Mouse (Mus musculus) neural tube, embryonic 13.5 days (tissue): ENCODE data around the gene Tmco1. TPM values are rescaled to one million over a fixed set of nuclear protein-coding genes. Genes with fewer than 3 reads are reported as not detected.

Experiments used
- ATAC-seq: fragments of 200-750 bp; cut with Nextera tagmentation; 2 replicates; pipeline ENCODE4 v1.8.0; 2017; ENCODE audit warnings: low read depth, mild to moderate bottlenecking, moderate TSS enrichment, moderate library complexity
- H3K27ac ChIP-seq: fragments of 300-500 bp; sonication (generic); replicated peaks from 2 replicates; pipeline ENCODE4 v1.5.1; 2015; ENCODE audit warnings: moderate library complexity, mild to moderate bottlenecking, inconsistent platforms
- H3K27me3 ChIP-seq: fragments of 300-500 bp; sonication (generic); 2 replicates; pipeline ENCODE4 v1.6.1; 2015; ENCODE audit warnings: mild to moderate bottlenecking, inconsistent platforms
- H3K36me3 ChIP-seq: fragments of 300-500 bp; sonication (generic); 2 replicates; pipeline ENCODE4 v1.6.1; 2015; ENCODE audit warnings: mild to moderate bottlenecking, inconsistent platforms
- H3K4me1 ChIP-seq: fragments of 300-500 bp; sonication (generic); replicated peaks from 2 replicates; pipeline ENCODE4 v1.6.1; 2015; ENCODE audit warnings: inconsistent platforms
- H3K4me2 ChIP-seq: fragments of 300-500 bp; sonication (generic); 2 replicates; pipeline ENCODE4 v1.6.1; 2015; ENCODE audit warnings: inconsistent platforms, mild to moderate bottlenecking, moderate library complexity
- H3K4me3 ChIP-seq: fragments of 300-500 bp; sonication (generic); 2 replicates; pipeline ENCODE4 v1.5.1; 2015; ENCODE audit warnings: mild to moderate bottlenecking, inconsistent platforms
- H3K9ac ChIP-seq: fragments of 300-500 bp; sonication (generic); 2 replicates; pipeline ENCODE4 v1.6.1; 2015; ENCODE audit warnings: moderate library complexity, mild to moderate bottlenecking, inconsistent platforms
- H3K9me3 ChIP-seq: fragments of 300-500 bp; sonication (generic); 2 replicates; pipeline ENCODE4 v1.6.1; 2016; ENCODE audit warnings: inconsistent platforms
- WGBS: fragments of 180-500 bp; shearing (Covaris S2); methylation state at CpG from one replicate; pipeline ENCODE4 v1.1.7; 2015; 5-methylcytosine and 5-hydroxymethylcytosine counted together
- polyA plus RNA-seq: library from polyadenylated mRNA; unstranded; fragments of >200 nt; fragmentation: Nextera tagmentation; extraction: Ambion mirVana; gene quantifications from 2 replicates; pipeline ENCODE4 v1.2.1, GENCODE M21; 2015

The Tmco1 gene
- polyA plus RNA-seq, 1 experiment from 2014 or later, result 81.1 TPM

- H3K27ac ChIP-seq, result no peak overlapping the region
- WGBS, result 69% methylated on average over 5 of the region's 5 CpGs
- ATAC-seq, result no peak
- H3K9me3 ChIP-seq, result no peaks in the 10 kb centered on the region
- no peaks in the 10 kb centered on the region for H3K27me3 ChIP-seq
- no peak overlapping the region for H3K4me3 ChIP-seq
- no peak overlapping the region for H3K4me2 ChIP-seq
- H3K4me1 ChIP-seq, result peaks cover 16% of the 10 kb centered on the region
- H3K36me3 ChIP-seq, result no peaks in the 10 kb centered on the region; the same call in 1 of the 2 replicates
- no peak overlapping the region for H3K9ac ChIP-seq
Observed at GRCm38 (mm10) chr1:167306451-167307240, 1.5 kb upstream of the Tmco1 start.

GRCm38 (mm10) chr1:167307674-167308073 is 504 bp upstream of the Tmco1 start:
- peak overlapping the region; percentile 68 for H3K4me3 ChIP-seq
- ATAC-seq, result no peak
- H3K27ac ChIP-seq, result peak overlapping the region; percentile 92; the same call in 1 of the 2 replicates
- H3K36me3 ChIP-seq, result peaks cover 9% of the 10 kb centered on the region
- H3K27me3 ChIP-seq, result no peaks in the 10 kb centered on the region
- H3K9me3 ChIP-seq, result no peaks in the 10 kb centered on the region
- H3K9ac ChIP-seq, result peak overlapping the region; percentile 91
- peak overlapping the region; percentile 78 for H3K4me2 ChIP-seq
- 61% methylated on average over 11 of the region's 11 CpGs for WGBS
- peaks cover 16% of the 10 kb centered on the region for H3K4me1 ChIP-seq

- ATAC-seq, result no peak
- no peaks in the 10 kb centered on the region for H3K27me3 ChIP-seq
- peaks cover 31% of the 10 kb centered on the region for H3K36me3 ChIP-seq
- H3K4me1 ChIP-seq, result peaks cover 16% of the 10 kb centered on the region
- no peaks in the 10 kb centered on the region for H3K9me3 ChIP-seq
- no peak overlapping the region for H3K9ac ChIP-seq
- H3K27ac ChIP-seq, result no peak overlapping the region
- no peak overlapping the region for H3K4me3 ChIP-seq
- no peak overlapping the region for H3K4me2 ChIP-seq
Observed at GRCm38 (mm10) chr1:167312367-167312766, 4.2 kb downstream of the Tmco1 start.

- peaks cover 13% of the 10 kb centered on the region for H3K4me1 ChIP-seq
- H3K4me2 ChIP-seq, result no peak overlapping the region
- no peaks in the 10 kb centered on the region for H3K9me3 ChIP-seq
- WGBS, result 88% methylated on average over 4 of the region's 4 CpGs
- H3K36me3 ChIP-seq, result peaks cover 37% of the 10 kb centered on the region
- no peak overlapping the region for H3K9ac ChIP-seq
- no peaks in the 10 kb centered on the region for H3K27me3 ChIP-seq
- H3K27ac ChIP-seq, result no peak overlapping the region
- no peak overlapping the region for H3K4me3 ChIP-seq
- ATAC-seq, result no peak
Observed at GRCm38 (mm10) chr1:167313220-167313619, 5.0 kb downstream of the Tmco1 start.

- no peak for ATAC-seq
- Histone ChIP-seq H3K4me1 (no peaks in the 10 kb centered on the region), H3K4me2 (no peak overlapping the region), H3K27me3 (no peaks in the 10 kb centered on the region), H3K36me3 (peaks cover 84% of the 10 kb centered on the region), H3K27ac (no peak overlapping the region), H3K4me3 (no peak overlapping the region), H3K9ac (no peak overlapping the region), H3K9me3 (no peaks in the 10 kb centered on the region)
- WGBS, result 96% methylated on average over 6 of the region's 6 CpGs
Observed at GRCm38 (mm10) chr1:167321691-167322090, 13.5 kb downstream of the Tmco1 start.

- no peak for ATAC-seq
- Histone ChIP-seq H3K9ac (no peak overlapping the region), H3K4me3 (no peak overlapping the region), H3K27ac (no peak overlapping the region), H3K9me3 (no peaks in the 10 kb centered on the region), H3K27me3 (no peaks in the 10 kb centered on the region), H3K36me3 (peaks cover 72% of the 10 kb centered on the region), H3K4me1 (no peaks in the 10 kb centered on the region), H3K4me2 (no peak overlapping the region)
- 89% methylated on average over 6 of the region's 6 CpGs for WGBS
Observed at GRCm38 (mm10) chr1:167328776-167329175, 20.6 kb downstream of the Tmco1 start.

GRCm38 (mm10) chr1:167331106-167331505 is 22.9 kb downstream of the Tmco1 start:
- Histone ChIP-seq H3K9ac (no peak overlapping the region), H3K9me3 (no peaks in the 10 kb centered on the region), H3K27me3 (no peaks in the 10 kb centered on the region), H3K4me2 (no peak overlapping the region), H3K27ac (no peak overlapping the region), H3K4me1 (no peaks in the 10 kb centered on the region), H3K4me3 (no peak overlapping the region), H3K36me3 (peaks cover 64% of the 10 kb centered on the region)
- 92% methylated on average over 8 of the region's 8 CpGs for WGBS
- ATAC-seq, result no peak

GRCm38 (mm10) chr1:167336398-167336797 is 28.2 kb downstream of the Tmco1 start:
- Histone ChIP-seq H3K9me3 (no peaks in the 10 kb centered on the region), H3K4me1 (0 out of 2 replicates have a peak, but pooled peaks cover 3% of the 10 kb centered on the region), H3K27ac (no peak overlapping the region), H3K4me3 (no peak overlapping the region), H3K4me2 (no peak overlapping the region), H3K9ac (no peak overlapping the region), H3K36me3 (peaks cover 27% of the 10 kb centered on the region), H3K27me3 (peaks cover 6% of the 10 kb centered on the region)
- 90% methylated on average over 3 of the region's 3 CpGs for WGBS
- no peak for ATAC-seq

- ATAC-seq, result peak; percentile 57
- 23% methylated on average over 12 of the region's 12 CpGs for WGBS
- H3K27me3 ChIP-seq, result peaks cover 9% of the 10 kb centered on the region
- no peak overlapping the region for H3K4me3 ChIP-seq
- no peak overlapping the region for H3K9ac ChIP-seq
- peaks cover 17% of the 10 kb centered on the region for H3K36me3 ChIP-seq
- H3K27ac ChIP-seq, result no peak overlapping the region
- H3K9me3 ChIP-seq, result no peaks in the 10 kb centered on the region
- no peak overlapping the region for H3K4me2 ChIP-seq
- 0 out of 2 replicates have a peak, but pooled peaks cover 3% of the 10 kb centered on the region for H3K4me1 ChIP-seq
Observed at GRCm38 (mm10) chr1:167337463-167338095, 29.4 kb downstream of the Tmco1 start.

GRCm38 (mm10) chr1:167339177-167339781 is 31.1 kb downstream of the Tmco1 start:
- no peak overlapping the region for H3K27ac ChIP-seq
- H3K9ac ChIP-seq, result no peak overlapping the region
- no peak overlapping the region for H3K4me3 ChIP-seq
- ATAC-seq, result no peak
- H3K9me3 ChIP-seq, result no peaks in the 10 kb centered on the region
- WGBS, result 75% methylated on average over 7 of the region's 9 CpGs
- 0 out of 2 replicates have a peak, but pooled peaks cover 3% of the 10 kb centered on the region for H3K4me1 ChIP-seq
- no peak overlapping the region for H3K4me2 ChIP-seq
- peaks cover 9% of the 10 kb centered on the region for H3K27me3 ChIP-seq
- 0 out of 2 replicates have a peak, but pooled peaks cover 3% of the 10 kb centered on the region for H3K36me3 ChIP-seq

GRCm38 (mm10) chr1:167340111-167340787 is 32.1 kb downstream of the Tmco1 start:
- H3K27me3 ChIP-seq, result peaks cover 9% of the 10 kb centered on the region
- H3K4me1 ChIP-seq, result 0 out of 2 replicates have a peak, but pooled peaks cover 3% of the 10 kb centered on the region
- peak; percentile 44; the same call in 1 of the 2 replicates for ATAC-seq
- H3K4me2 ChIP-seq, result peak overlapping the region; percentile 74
- peak overlapping the region; percentile 44 for H3K4me3 ChIP-seq
- H3K27ac ChIP-seq, result no peak overlapping the region
- no peaks in the 10 kb centered on the region for H3K9me3 ChIP-seq
- H3K36me3 ChIP-seq, result no peaks in the 10 kb centered on the region
- 1% methylated on average over 47 of the region's 47 CpGs for WGBS
- H3K9ac ChIP-seq, result peak overlapping the region; percentile 63
